ENCODE assay signal across 9 mouse cellular contexts in genomic region chr11:76294836-76295235, GRCm38 (mm10). TPM values are rescaled to one million over a fixed set of nuclear protein-coding genes. Genes with fewer than 3 reads are reported as not detected.
DNase-seq lines count a peak whose midpoint lies in the region; ATAC-seq and TF ChIP-seq lines count a peak whose summit lies in the region.
"Had no signal": no experiment of that assay in that cellular context is flagged by ENCODE, and none has a peak within 500 bp of the region (broad histone marks: within the 10 kb centered on the region; RNA-seq: fewer than 3 reads in every experiment).

No protein-coding gene starts in this region.

- H3K27ac ChIP-seq in heart, embryonic 12.5 days (ENCODE audit: poor library complexity, severe bottlenecking) = peak overlapping the region; percentile 21; the same call in 1 of the 2 replicates
- H3K27ac ChIP-seq in ES-E14 (ENCODE audit: insufficient read depth, low read depth, low read length, poor library complexity, severe bottlenecking) = peak overlapping the region; percentile 76
- peak overlapping the region; percentile 64 for H3K27ac ChIP-seq in embryonic facial prominence, embryonic 11.5 days (replicated peaks; ENCODE audit: low read depth, low read length)
- H3K27ac ChIP-seq in limb, embryonic 11.5 days (replicated peaks; ENCODE audit: low read depth, low read length) = peak overlapping the region; percentile 53; the same call in 1 of the 2 replicates
- H3K27ac ChIP-seq in liver, postnatal 0 days (ENCODE audit: low read depth) = no peak overlapping the region
- H3K27ac ChIP-seq: neural tube, embryonic 12.5 days had no signal

- peak overlapping the region; percentile 46; the same call in 1 of the 2 replicates for H3K9ac ChIP-seq in heart, embryonic 12.5 days
- H3K9ac ChIP-seq in ES-E14 (ENCODE audit: insufficient read depth, low read depth, low read length, poor library complexity, severe bottlenecking) = peak overlapping the region; percentile 22; the same call in 1 of the 2 replicates
- no peak overlapping the region for H3K9ac ChIP-seq in embryonic facial prominence, embryonic 11.5 days (replicated peaks; ENCODE audit: low read length)
- no peak overlapping the region for H3K9ac ChIP-seq in limb, embryonic 11.5 days (ENCODE audit: low read length)
- H3K9ac ChIP-seq in liver, postnatal 0 days (replicated peaks) = no peak overlapping the region
- H3K9ac ChIP-seq: neural tube, embryonic 12.5 days had no signal

- H3K36me3 ChIP-seq in heart, embryonic 12.5 days = no peaks in the 10 kb centered on the region
- H3K36me3 ChIP-seq in ES-E14 (ENCODE audit: control insufficient read depth, insufficient read depth, low read length, poor library complexity, severe bottlenecking) = no peaks in the 10 kb centered on the region
- H3K36me3 ChIP-seq in embryonic facial prominence, embryonic 11.5 days (replicated peaks; ENCODE audit: control insufficient read depth, insufficient read depth, low read depth, low read length) = no peaks in the 10 kb centered on the region
- H3K36me3 ChIP-seq in limb, embryonic 11.5 days (ENCODE audit: control insufficient read depth, insufficient read depth, low read length) = no peaks in the 10 kb centered on the region
- no peaks in the 10 kb centered on the region for H3K36me3 ChIP-seq in liver, postnatal 0 days (replicated peaks; ENCODE audit: insufficient read depth, low read length)
- H3K36me3 ChIP-seq: neural tube, embryonic 12.5 days had no signal

- no peak overlapping the region for H3K4me3 ChIP-seq in heart, embryonic 12.5 days
- H3K4me3 ChIP-seq in ES-E14 (ENCODE audit: insufficient read depth in 1 of 2, low read depth in 1 of 2, low read length in 2 of 2, poor library complexity in 1 of 2, severe bottlenecking in 1 of 2) = no peak overlapping the region; a peak in 1 of 4 replicates
- no peak overlapping the region for H3K4me3 ChIP-seq in embryonic facial prominence, embryonic 11.5 days (ENCODE audit: low read depth, low read length)
- no peak overlapping the region for H3K4me3 ChIP-seq in limb, embryonic 11.5 days (ENCODE audit: low read depth, low read length)
- H3K4me3 ChIP-seq in liver, postnatal 0 days (ENCODE audit: low read depth, low read length) = no peak overlapping the region
- H3K4me3 ChIP-seq: neural tube, embryonic 12.5 days had no signal

- WGBS in heart, embryonic 12.5 days = 23% methylated on average over 9 of the region's 9 CpGs
- 10% methylated on average over 9 of the region's 9 CpGs for WGBS in embryonic facial prominence, embryonic 11.5 days
- WGBS in limb, embryonic 11.5 days = 26% methylated on average over 9 of the region's 9 CpGs
- WGBS in liver, postnatal 0 days (ENCODE audit: insufficient replicate concordance) = 49% methylated on average over 9 of the region's 9 CpGs

- H3K4me2 ChIP-seq in heart, embryonic 12.5 days = peak overlapping the region; percentile 24; the same call in 1 of the 2 replicates
- H3K4me2 ChIP-seq in embryonic facial prominence, embryonic 11.5 days (ENCODE audit: low read depth, low read length) = no peak overlapping the region
- no peak overlapping the region for H3K4me2 ChIP-seq in limb, embryonic 11.5 days (ENCODE audit: low read depth, severe bottlenecking)
- H3K4me2 ChIP-seq in liver, postnatal 0 days (ENCODE audit: low read depth, low read length) = no peak overlapping the region
- H3K4me2 ChIP-seq: neural tube, embryonic 12.5 days had no signal

- no peak for DNase-seq in heart, adult 8-10 months (ENCODE audit: low spot score)
- no peak for DNase-seq in ES-E14 (ENCODE audit: low read depth, low spot score)
- DNase-seq in embryonic facial prominence, embryonic 11.5 days (ENCODE audit: low spot score) = peak; percentile 63
- peak; percentile 59 for DNase-seq in limb, embryonic 11.5 days (ENCODE audit: low spot score)
- DNase-seq in layer of hippocampus, postnatal 14 days (ENCODE audit: low spot score in 2 of 2) = no peak
- DNase-seq in liver, postnatal 0 days = no peak

- no peak for TF ChIP-seq CTCF in liver, postnatal 0 days (IDR thresholded peaks at IDR 0.05; ENCODE audit: low read depth)

- in situ Hi-C loops in ES-E14 (cut with MboI; ENCODE audit: low sequenced_read_pairs in 2 of 2, unreplicated experiment in 2 of 2) = no loop called here

- no peaks in the 10 kb centered on the region for H3K27me3 ChIP-seq in heart, embryonic 12.5 days (replicated peaks)
- no peaks in the 10 kb centered on the region for H3K27me3 ChIP-seq in embryonic facial prominence, embryonic 11.5 days (ENCODE audit: control insufficient read depth, insufficient read depth, low read length)
- no peaks in the 10 kb centered on the region for H3K27me3 ChIP-seq in limb, embryonic 11.5 days (ENCODE audit: control insufficient read depth, insufficient read depth, low read length)
- no peaks in the 10 kb centered on the region for H3K27me3 ChIP-seq in liver, postnatal 0 days (ENCODE audit: insufficient read depth, low read length)
- H3K27me3 ChIP-seq: neural tube, embryonic 12.5 days had no signal

- TF ChIP-seq EP300 in liver, postnatal 0 days (IDR thresholded peaks at IDR 0.05; ENCODE audit: low read depth) = no peak

- H3K4me1 ChIP-seq in heart, embryonic 12.5 days (replicated peaks) = peaks cover 72% of the 10 kb centered on the region
- H3K4me1 ChIP-seq in ES-E14 (ENCODE audit: control insufficient read depth in 2 of 2, insufficient read depth in 2 of 2, low read length in 2 of 2, poor library complexity in 1 of 2) = peaks cover 9 to 39% of the 10 kb centered on the region in 2 experiments
- peaks cover 11% of the 10 kb centered on the region for H3K4me1 ChIP-seq in embryonic facial prominence, embryonic 11.5 days (ENCODE audit: control insufficient read depth, insufficient read depth, low read length)
- peaks cover 50% of the 10 kb centered on the region for H3K4me1 ChIP-seq in limb, embryonic 11.5 days (ENCODE audit: control insufficient read depth, insufficient read depth, low read length)
- no peaks in the 10 kb centered on the region for H3K4me1 ChIP-seq in liver, postnatal 0 days (ENCODE audit: insufficient read depth)

- no peak for ATAC-seq in heart, embryonic 12.5 days (ENCODE audit: insufficient number of reproducible peaks, low FRiP score)
- no peak for ATAC-seq in embryonic facial prominence, embryonic 11.5 days (replicated peaks; ENCODE audit: insufficient number of reproducible peaks, low FRiP score, low TSS enrichment, low read depth)
- ATAC-seq in limb, embryonic 11.5 days (ENCODE audit: insufficient number of reproducible peaks, low FRiP score, low TSS enrichment, low read depth) = no peak
- no peak for ATAC-seq in inflammation-experienced regulatory T-cells, adult 6 months
- no peak for ATAC-seq in liver, postnatal 0 days

- no peaks in the 10 kb centered on the region for H3K9me3 ChIP-seq in heart, embryonic 12.5 days (replicated peaks)
- no peaks in the 10 kb centered on the region for H3K9me3 ChIP-seq in ES-E14 (ENCODE audit: control insufficient read depth, insufficient read depth, low read depth, low read length)
- H3K9me3 ChIP-seq in embryonic facial prominence, embryonic 11.5 days (replicated peaks; ENCODE audit: control insufficient read depth, low read length) = no peaks in the 10 kb centered on the region
- no peaks in the 10 kb centered on the region; the same call in 1 of the 2 replicates for H3K9me3 ChIP-seq in limb, embryonic 11.5 days (ENCODE audit: control insufficient read depth, low read length)
- H3K9me3 ChIP-seq in liver, postnatal 0 days (ENCODE audit: low read length) = no peaks in the 10 kb centered on the region
- H3K9me3 ChIP-seq: neural tube, embryonic 12.5 days had no signal

TF ChIP-seq in ES-E14, 5 proteins besides CTCF, POLR2A, EP300 and RAD21:
- TF ChIP-seq CHD2 (IDR thresholded peaks at IDR 0.05; ENCODE audit: low read depth, low read length) (no peak), MAFK (IDR thresholded peaks at IDR 0.05; ENCODE audit: insufficient read depth, low read depth, low read length) (no peak), ZC3H11A (IDR thresholded peaks at IDR 0.05; ENCODE audit: borderline replicate concordance, low read depth, low read length) (no peak), ZNF384 (IDR thresholded peaks at IDR 0.05; ENCODE audit: low read depth, low read length) (no peak), HCFC1 (IDR thresholded peaks at IDR 0.05; ENCODE audit: borderline replicate concordance, insufficient read depth, low read length) (no peak)

RNA-seq across cellular contexts. Expression of gene Glod4, which starts 51.3 kb away (rescaled TPM):
- 111 TPM in 2 replicates for polyA plus RNA-seq in heart, embryonic 12.5 days (2016; fragmentation: Nextera tagmentation; extraction: Ambion mirVana)
- 10 to 100 TPM; 38.8 to 46.4 (median 43.1) TPM for total RNA-seq in heart, adult 8-10 months (2022)
- total RNA-seq in ES-E14 (2012; rRNA removed) = 62.8 and 65.5 TPM in 2 replicates
- polyA plus RNA-seq in embryonic facial prominence, embryonic 11.5 days (2014; fragmentation: Nextera tagmentation; extraction: Ambion mirVana) = 152 and 158 TPM in 2 replicates
- 136 TPM in 2 replicates for polyA plus RNA-seq in limb, embryonic 11.5 days (2014; fragmentation: Nextera tagmentation; extraction: Ambion mirVana)
- 10 to 100 TPM; 47.8 to 50.4 TPM for total RNA-seq in layer of hippocampus, postnatal 14 days (2021)
- 100 to 1,000 TPM in 1 of 3 experiments, 10 to 100 TPM in 2; 83.0 to 101 (median 84.6) TPM for polyA plus RNA-seq in inflammation-experienced regulatory T-cells, adult 6 months (2017; shearing (Covaris generic))
- polyA plus RNA-seq in liver, postnatal 0 days (2015; fragmentation: Nextera tagmentation; extraction: Ambion mirVana) = 41.8 and 43.6 TPM in 2 replicates

RNA-seq across cellular contexts. Expression of gene Mrm3, which starts 51.3 kb away (rescaled TPM):
- polyA plus RNA-seq in heart, embryonic 12.5 days (2016; fragmentation: Nextera tagmentation; extraction: Ambion mirVana) = 20.4 and 24.2 TPM in 2 replicates
- 10 to 100 TPM; 23.7 to 28.3 (median 26.3) TPM for total RNA-seq in heart, adult 8-10 months (2022)
- 16.0 and 20.2 TPM in 2 replicates for total RNA-seq in ES-E14 (2012; rRNA removed)
- polyA plus RNA-seq in embryonic facial prominence, embryonic 11.5 days (2014; fragmentation: Nextera tagmentation; extraction: Ambion mirVana) = 22.4 and 25.1 TPM in 2 replicates
- 23.9 and 24.0 TPM in 2 replicates for polyA plus RNA-seq in limb, embryonic 11.5 days (2014; fragmentation: Nextera tagmentation; extraction: Ambion mirVana)
- total RNA-seq in layer of hippocampus, postnatal 14 days (2021) = 10 to 100 TPM; 15.7 to 15.8 TPM
- 10 to 100 TPM in 2 of 3 experiments, 1 to 10 TPM in 1; 9.4 to 14.2 (median 12.9) TPM for polyA plus RNA-seq in inflammation-experienced regulatory T-cells, adult 6 months (2017; shearing (Covaris generic))
- polyA plus RNA-seq in liver, postnatal 0 days (2015; fragmentation: Nextera tagmentation; extraction: Ambion mirVana) = 13.9 and 14.8 TPM in 2 replicates

Comparison
In these comparisons a context has a peak if more than half of its experiments do, and no peak if none do; other contexts are left out.
1. H3K9ac ChIP-seq: peak in heart, embryonic 12.5 days (single experiment) and ES-E14 (single experiment); none in embryonic facial prominence, embryonic 11.5 days (single experiment), limb, embryonic 11.5 days (single experiment) and liver, postnatal 0 days (single experiment).
2. DNase-seq: peak in embryonic facial prominence, embryonic 11.5 days (single experiment) and limb, embryonic 11.5 days (single experiment); none in heart, adult 8-10 months (single experiment), ES-E14 (single experiment), layer of hippocampus, postnatal 14 days (0 of 2) and liver, postnatal 0 days (single experiment).